Mouse (Mus musculus) embryonic facial prominence, embryonic 11.5 days (tissue): ENCODE measurements around the gene Cd320. TPM values are rescaled to one million over a fixed set of nuclear protein-coding genes. Genes with fewer than 3 reads are reported as not detected.
"Not testable (repeated sequence)": the region's sequence is repeated elsewhere in the genome, so short reads cannot be mapped to it uniquely, and the experiment has no call there.

Experiments used
- ATAC-seq: fragments of 200-750 bp; cut with Nextera tagmentation; replicated peaks from 2 replicates; pipeline ENCODE4 v1.8.0; 2017; ENCODE audit warnings: low read depth; ENCODE audit not compliant: insufficient number of reproducible peaks, low FRiP score, low TSS enrichment
- DNase-seq: peaks from one replicate; pipeline ENCODE4 v3.0.0-alpha.2; 2015; ENCODE audit warnings: low spot score
- H3K27ac ChIP-seq: fragments of 300-500 bp; sonication (generic); replicated peaks from 2 replicates; pipeline ENCODE4 v1.5.1; 2014; ENCODE audit warnings: mild to moderate bottlenecking, low read depth, low read length, control low read depth
- H3K27me3 ChIP-seq: fragments of 300-500 bp; sonication (generic); 2 replicates; pipeline ENCODE4 v1.6.1; 2014; ENCODE audit warnings: mild to moderate bottlenecking, low read length, moderate library complexity, mixed read lengths; ENCODE audit not compliant: control insufficient read depth, insufficient read depth
- H3K36me3 ChIP-seq: fragments of 300-500 bp; sonication (generic); replicated peaks from 2 replicates; pipeline ENCODE4 v1.6.1; 2014; ENCODE audit warnings: low read depth, mild to moderate bottlenecking, low read length, moderate library complexity, mixed read lengths; ENCODE audit not compliant: control insufficient read depth, insufficient read depth
- H3K4me1 ChIP-seq: fragments of 300-500 bp; sonication (generic); 2 replicates; pipeline ENCODE4 v1.6.1; 2014; ENCODE audit warnings: low read length, mixed read lengths; ENCODE audit not compliant: control insufficient read depth, insufficient read depth
- H3K4me2 ChIP-seq: fragments of 300-500 bp; sonication (generic); 2 replicates; pipeline ENCODE4 v1.6.1; 2014; ENCODE audit warnings: low read depth, mild to moderate bottlenecking, control low read depth, low read length, moderate library complexity
- H3K4me3 ChIP-seq: fragments of 300-500 bp; sonication (generic); 2 replicates; pipeline ENCODE4 v1.5.1; 2014; ENCODE audit warnings: low read depth, low read length, control low read depth
- H3K9ac ChIP-seq: fragments of 300-500 bp; sonication (generic); replicated peaks from 2 replicates; pipeline ENCODE4 v1.6.1; 2014; ENCODE audit warnings: mild to moderate bottlenecking, control low read depth, low read length
- H3K9me3 ChIP-seq: fragments of 300-500 bp; sonication (generic); replicated peaks from 2 replicates; pipeline ENCODE4 v1.6.1; 2016; ENCODE audit warnings: mild to moderate bottlenecking, low read length, inconsistent platforms, mixed read lengths; ENCODE audit not compliant: control insufficient read depth
- WGBS: fragments of 180-500 bp; shearing (Covaris S2); extraction: QIAGEN DNeasy Blood & Tissue Kit; methylation state at CpG from one replicate; pipeline ENCODE4 v1.1.7; 2014; 5-methylcytosine and 5-hydroxymethylcytosine counted together
- polyA plus RNA-seq: library from polyadenylated mRNA; unstranded; fragments of >200 nt; fragmentation: Nextera tagmentation; extraction: Ambion mirVana; gene quantifications from 2 replicates; pipeline ENCODE4 v1.2.1, GENCODE M21; 2014

The Cd320 gene
- polyA plus RNA-seq, 1 experiment from 2014 or later, result 76.2 TPM

DNA sequence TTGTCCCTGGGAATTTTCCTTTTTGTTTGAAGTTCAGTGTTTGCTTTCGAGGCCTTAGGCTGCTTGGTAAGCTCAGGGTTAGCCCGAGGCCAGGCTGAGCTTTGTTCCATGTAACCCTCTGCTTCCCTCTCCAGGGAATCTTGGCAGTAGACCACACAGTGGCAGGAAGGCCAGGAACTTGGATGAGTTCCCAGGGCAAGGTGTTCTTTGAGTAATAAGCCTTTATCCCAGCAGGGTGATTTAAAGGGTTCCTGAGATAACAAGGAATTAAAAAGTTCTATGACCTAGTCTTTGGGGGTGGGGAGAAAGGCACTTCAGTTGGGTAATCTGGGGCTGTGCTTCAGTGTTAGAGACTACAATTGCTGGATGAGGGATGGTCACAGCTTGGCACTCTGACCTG is 14.0 kb upstream of the Cd320 start:
- WGBS, result 81% methylated on average over 2 of the region's 2 CpGs
- Histone ChIP-seq H3K4me3 (no peak overlapping the region), H3K4me2 (no peak overlapping the region), H3K36me3 (peaks cover 11% of the 10 kb centered on the region), H3K27me3 (no peaks in the 10 kb centered on the region), H3K4me1 (no peaks in the 10 kb centered on the region; the same call in 1 of the 2 replicates), H3K27ac (no peak overlapping the region), H3K9me3 (no peaks in the 10 kb centered on the region), H3K9ac (no peak overlapping the region)
- ATAC-seq, result no peak
- no peak for DNase-seq

DNA sequence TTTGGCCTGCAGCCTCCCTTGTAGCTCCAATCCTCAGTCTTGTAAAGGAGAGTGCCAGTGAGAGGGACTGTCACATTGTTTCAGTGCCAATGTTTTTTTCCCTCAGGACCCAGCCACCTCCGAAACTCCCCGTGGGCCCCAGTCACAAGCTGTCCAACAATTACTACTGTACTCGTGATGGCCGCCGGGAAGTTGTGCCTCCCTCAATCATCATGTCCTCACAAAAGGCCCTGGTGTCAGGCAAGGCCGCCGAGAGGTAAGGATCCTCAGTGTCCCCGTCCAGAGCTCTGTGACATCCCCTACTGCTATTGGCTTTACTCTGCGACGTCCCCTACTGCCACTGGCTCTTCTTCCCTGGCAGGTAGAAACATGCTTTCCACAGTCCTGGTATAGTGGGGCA is 13.3 kb upstream of the Cd320 start:
- Histone ChIP-seq H3K4me3 (no peak overlapping the region), H3K27ac (no peak overlapping the region), H3K4me2 (no peak overlapping the region), H3K27me3 (no peaks in the 10 kb centered on the region), H3K4me1 (no peaks in the 10 kb centered on the region; the same call in 1 of the 2 replicates), H3K36me3 (peaks cover 11% of the 10 kb centered on the region), H3K9me3 (no peaks in the 10 kb centered on the region), H3K9ac (no peak overlapping the region)
- no peak for DNase-seq
- 91% methylated on average over 10 of the region's 10 CpGs for WGBS
- ATAC-seq, result no peak

DNA sequence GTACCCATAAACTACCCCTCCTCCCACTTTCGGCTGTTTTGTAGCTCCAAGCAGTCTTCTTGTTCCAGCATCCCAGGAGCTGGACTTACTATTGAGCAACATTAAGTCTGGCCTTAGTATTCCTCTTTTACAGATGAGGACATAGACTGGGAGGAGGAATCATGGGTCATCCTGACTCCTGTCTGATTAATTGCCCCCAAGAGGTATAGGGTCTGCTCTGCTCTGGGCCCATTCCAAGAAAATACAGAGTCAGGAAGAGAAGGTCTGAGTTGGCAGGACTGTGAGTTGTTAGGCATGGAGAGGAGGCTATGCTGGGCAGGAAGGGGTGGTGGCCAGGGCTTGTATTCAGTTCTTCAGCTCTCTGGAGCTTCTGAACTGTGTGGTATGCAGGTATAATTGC is 1.3 kb downstream of the Cd320 start:
- Histone ChIP-seq H3K36me3 (no peaks in the 10 kb centered on the region), H3K4me3 (no peak overlapping the region), H3K4me2 (no peak overlapping the region; the same call in 1 of the 2 replicates), H3K9ac (no peak overlapping the region), H3K9me3 (no peaks in the 10 kb centered on the region), H3K27me3 (no peaks in the 10 kb centered on the region), H3K4me1 (no peaks in the 10 kb centered on the region), H3K27ac (no peak overlapping the region)
- WGBS, result 64% methylated on average over 1 of the region's 1 CpGs
- ATAC-seq (no peak), DNase-seq (no peak)

DNA sequence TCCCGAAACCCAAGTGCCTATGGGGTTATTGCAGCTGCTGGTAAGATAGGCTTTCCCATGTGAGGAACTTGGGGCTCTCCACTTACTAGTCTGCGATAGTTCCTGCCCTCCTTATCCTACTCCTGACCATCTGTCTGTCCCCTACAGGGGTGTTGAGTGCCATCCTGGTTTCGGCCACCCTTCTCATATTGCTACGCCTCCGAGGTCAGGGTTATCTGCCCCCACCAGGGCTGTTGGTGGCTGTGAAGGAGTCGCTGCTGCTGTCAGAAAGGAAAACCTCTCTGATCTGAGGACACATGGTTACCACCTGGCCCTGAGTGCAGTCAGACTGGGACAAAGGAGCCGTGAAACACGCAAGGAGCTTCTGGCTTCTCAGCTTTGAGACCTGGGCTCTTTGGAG is 5.2 kb downstream of the Cd320 start:
- Histone ChIP-seq H3K4me1 (no peaks in the 10 kb centered on the region), H3K36me3 (no peaks in the 10 kb centered on the region), H3K4me3 (no peak overlapping the region), H3K27ac (no peak overlapping the region), H3K9ac (no peak overlapping the region), H3K27me3 (no peaks in the 10 kb centered on the region), H3K4me2 (no peak overlapping the region), H3K9me3 (no peaks in the 10 kb centered on the region)
- ATAC-seq (no peak), DNase-seq (no peak)
- WGBS, result 72% methylated on average over 8 of the region's 8 CpGs

DNA sequence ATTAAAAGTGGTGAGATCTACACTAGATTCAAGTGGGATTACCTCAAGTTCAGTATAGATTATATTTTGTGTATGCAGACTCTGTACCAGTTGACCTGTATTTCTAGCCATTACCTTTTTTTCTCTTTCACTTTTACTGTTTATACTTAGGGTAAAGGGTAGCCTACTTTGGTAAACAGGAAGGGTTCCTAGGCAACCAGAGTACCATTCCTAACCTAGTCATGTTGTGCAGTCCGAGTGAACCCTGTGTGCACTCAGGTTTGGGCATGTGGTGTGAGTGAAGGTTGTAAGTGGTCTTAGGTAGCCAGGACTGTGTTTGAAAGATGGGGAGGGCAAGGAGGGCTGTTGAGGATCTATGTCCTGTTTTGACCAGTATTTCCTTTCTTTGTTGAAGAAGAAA is 8.4 kb downstream of the Cd320 start:
- Histone ChIP-seq H3K9ac (no peak overlapping the region), H3K4me1 (no peaks in the 10 kb centered on the region), H3K36me3 (no peaks in the 10 kb centered on the region), H3K4me3 (no peak overlapping the region), H3K9me3 (no peaks in the 10 kb centered on the region), H3K4me2 (no peak overlapping the region), H3K27ac (no peak overlapping the region), H3K27me3 (no peaks in the 10 kb centered on the region)
- DNase-seq (no peak), ATAC-seq (no peak)
- WGBS, result 63% methylated on average over 1 of the region's 1 CpGs

DNA sequence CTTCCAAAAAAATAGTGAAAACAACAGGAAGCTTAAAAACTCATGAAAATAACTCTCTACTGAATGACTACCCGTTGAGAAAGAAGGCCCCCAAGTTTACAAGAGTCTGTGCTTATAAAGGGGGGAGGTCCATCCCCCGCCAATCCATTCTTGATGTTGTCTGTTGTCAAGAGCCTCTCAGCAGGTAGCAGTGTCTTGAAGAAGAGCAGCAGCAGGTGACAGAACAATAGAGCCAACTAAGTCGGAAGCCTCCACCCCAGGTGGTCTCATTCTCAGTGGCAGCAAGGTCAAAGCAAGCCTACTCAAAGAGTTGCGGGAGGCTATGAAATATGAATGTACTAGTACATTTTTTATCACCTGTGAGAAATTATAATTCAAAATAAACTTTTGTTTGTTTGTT is 14.9 kb downstream of the Cd320 start:
- H3K9ac ChIP-seq, result no peak overlapping the region
- WGBS, result 65% methylated on average over 4 of the region's 4 CpGs
- no peaks in the 10 kb centered on the region for H3K9me3 ChIP-seq
- H3K4me1 ChIP-seq, result no peaks in the 10 kb centered on the region
- H3K4me2 ChIP-seq, result no peak overlapping the region
- no peak overlapping the region for H3K27ac ChIP-seq
- H3K27me3 ChIP-seq, result no peaks in the 10 kb centered on the region
- no peaks in the 10 kb centered on the region for H3K36me3 ChIP-seq
- ATAC-seq, result no peak
- H3K4me3 ChIP-seq, result no peak overlapping the region
- no peak for DNase-seq

DNA sequence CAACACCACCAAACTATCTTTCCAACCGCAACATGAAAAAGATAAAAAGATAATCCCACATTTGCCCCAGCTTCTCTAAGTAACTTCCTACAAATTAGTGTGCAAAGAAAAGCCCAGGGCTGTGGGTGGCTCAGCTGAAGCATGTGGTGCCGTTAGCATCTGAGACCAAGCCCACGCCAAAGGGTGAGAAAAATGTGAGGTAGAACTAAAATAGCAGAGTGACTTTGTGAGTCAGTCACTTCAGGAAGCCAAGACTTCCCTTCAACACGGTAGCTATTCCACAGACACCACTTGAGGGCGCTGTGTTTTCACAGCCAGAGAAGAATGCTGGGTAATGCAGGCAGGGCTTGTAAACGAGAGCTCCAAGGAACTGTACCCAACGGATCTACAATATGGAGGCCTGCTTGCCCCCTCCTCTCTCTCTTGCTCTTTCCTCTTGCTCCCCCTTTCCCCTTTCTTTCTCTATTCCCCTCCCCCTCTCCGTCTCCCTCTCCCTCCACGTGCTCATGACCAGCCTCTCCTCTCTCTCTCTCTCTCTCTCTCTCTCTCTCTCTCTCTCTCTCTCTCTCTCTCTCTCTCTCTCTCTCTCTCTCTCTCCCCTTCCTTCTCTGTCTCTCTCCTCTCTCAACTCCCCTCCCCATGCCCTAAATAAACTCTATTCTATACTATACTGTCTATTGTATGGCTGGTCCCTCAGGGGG is 22.6 kb downstream of the Cd320 start:
- H3K4me1 ChIP-seq, result no peaks in the 10 kb centered on the region
- ATAC-seq (no peak), DNase-seq (peak; percentile 41)
- H3K4me2 ChIP-seq, result no peak overlapping the region
- H3K27ac ChIP-seq, result no peak overlapping the region
- H3K36me3 ChIP-seq, result no peaks in the 10 kb centered on the region
- H3K4me3 ChIP-seq, result no peak overlapping the region
- no peak overlapping the region for H3K9ac ChIP-seq
- no peaks in the 10 kb centered on the region for H3K27me3 ChIP-seq
- H3K9me3 ChIP-seq, result no peaks in the 10 kb centered on the region
- 45% methylated on average over 9 of the region's 9 CpGs for WGBS

DNA sequence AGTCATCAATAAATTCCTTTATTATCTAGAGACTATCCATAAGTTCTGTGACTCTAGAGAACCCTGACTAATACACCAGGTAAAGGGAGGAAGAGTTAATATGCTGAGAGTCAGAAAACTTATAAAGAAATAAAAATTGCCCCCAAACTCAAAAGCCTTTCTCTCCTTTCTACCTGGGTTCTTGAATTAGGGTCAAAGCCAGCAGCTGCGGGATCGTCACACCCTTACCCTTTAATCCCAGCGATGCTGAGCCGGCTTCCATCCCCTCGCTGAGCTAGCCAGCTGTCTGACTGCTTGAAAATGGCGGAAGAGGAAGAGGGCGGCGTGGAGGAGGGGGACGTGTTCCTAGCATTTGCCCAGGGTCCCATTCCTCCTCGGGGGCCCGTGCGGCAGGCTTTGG is 30.6 kb downstream of the Cd320 start, which contains the start of gene Gm7029:
Gene Gm7029 (plus strand): TSS at position 301 of the 400 bp plus-strand sequence.
- H3K9me3 ChIP-seq, H3K4me1 ChIP-seq, H3K27ac ChIP-seq, H3K9ac ChIP-seq, H3K36me3 ChIP-seq, DNase-seq, H3K27me3 ChIP-seq, ATAC-seq, H3K4me2 ChIP-seq, H3K4me3 ChIP-seq: not testable (repeated sequence)
- WGBS, result 90% methylated on average over 2 of the region's 12 CpGs
